Mouse (Mus musculus) activated CD4-positive, CD25-positive, alpha-beta regulatory T cell, adult 4 months (primary cell): ENCODE measurements around the gene Reep3. TPM values are rescaled to one million over a fixed set of nuclear protein-coding genes. Genes with fewer than 3 reads are reported as not detected.

Source experiments
- ATAC-seq: one replicate; pipeline ENCODE4 v1.8.0; 2017
- polyA plus RNA-seq, 2 experiments: library from polyadenylated mRNA; unstranded; fragments of 100-300 nt; shearing (Covaris generic); gene quantifications; one replicate each; pipeline ENCODE4 v1.2.1; 2017

The Reep3 gene
- polyA plus RNA-seq, 2 experiments from 2014 or later, result 20.3 to 21.1 TPM

- no peak for ATAC-seq
These were observed 15.3 kb downstream of the Reep3 start for GRCm38 (mm10) chr10:67081206-67082007.

- no peak for ATAC-seq
These were observed 17.7 kb downstream of the Reep3 start for GRCm38 (mm10) chr10:67079030-67079429.

GRCm38 (mm10) chr10:67075931-67076878 is 20.5 kb downstream of the Reep3 start:
- no peak for ATAC-seq

GRCm38 (mm10) chr10:67073577-67073976 is 23.2 kb downstream of the Reep3 start:
- ATAC-seq, result no peak

GRCm38 (mm10) chr10:67072600-67072999 is 24.1 kb downstream of the Reep3 start:
- no peak for ATAC-seq

DNA sequence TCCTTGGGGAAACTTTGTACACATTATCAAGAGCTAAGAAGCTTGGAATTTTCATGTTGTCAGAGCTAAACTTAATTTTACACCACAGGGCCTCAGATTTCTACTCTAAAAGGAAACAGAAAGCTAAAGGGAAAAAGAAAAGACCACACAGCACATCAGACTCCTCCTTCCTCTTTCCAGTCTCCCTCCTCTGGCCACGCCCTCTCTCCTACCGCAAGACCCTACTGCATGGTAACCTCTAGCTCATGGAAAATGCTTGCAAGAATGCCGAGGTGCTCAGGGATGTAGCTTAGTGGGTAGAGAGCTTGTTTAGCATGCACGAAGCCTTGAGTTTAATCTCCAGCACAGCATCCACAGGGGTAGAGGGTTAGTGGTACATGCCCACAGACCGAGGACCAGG is 24.9 kb downstream of the Reep3 start:
- ATAC-seq, result peak; percentile 67

DNA sequence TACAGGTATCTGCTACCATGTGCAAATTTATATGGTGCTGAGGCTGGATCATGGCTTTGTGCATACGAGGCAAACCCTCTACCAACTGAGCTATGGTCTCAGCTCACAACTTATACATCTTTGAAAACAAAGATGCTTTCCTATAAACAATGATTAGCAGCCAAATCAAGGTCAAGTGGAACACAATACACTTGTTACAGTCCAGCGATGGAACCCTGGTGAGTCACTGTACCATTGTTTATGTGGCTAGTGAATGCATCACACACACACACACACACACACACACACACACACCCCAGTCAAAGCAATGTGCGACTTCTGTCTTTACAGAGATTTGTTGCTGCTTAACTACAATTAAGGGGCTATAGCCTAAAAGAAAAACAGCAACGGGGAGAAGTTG is 25.4 kb downstream of the Reep3 start:
- no peak for ATAC-seq

GRCm38 (mm10) chr10:67069013-67069412 is 27.7 kb downstream of the Reep3 start:
- peak; percentile 51 for ATAC-seq

DNA sequence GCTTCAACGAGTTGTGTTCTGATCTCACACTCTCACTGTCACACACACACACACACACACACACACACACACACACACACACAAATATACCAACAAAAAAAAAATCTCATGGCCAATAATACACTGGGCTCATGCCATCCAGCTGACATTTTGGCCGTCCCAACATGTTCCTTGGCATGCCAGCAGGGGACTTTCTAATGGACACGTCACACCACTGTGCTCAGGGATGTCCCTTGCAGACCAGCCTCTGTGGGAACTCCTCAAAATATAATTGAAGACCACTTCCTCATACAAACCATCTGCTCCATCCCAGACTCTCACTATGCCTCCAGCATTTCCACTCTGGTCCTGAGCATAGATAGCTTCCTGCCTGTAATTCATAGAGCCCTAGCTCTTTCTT is 30.3 kb downstream of the Reep3 start:
- no peak for ATAC-seq

- ATAC-seq, result no peak
These were observed 30.8 kb downstream of the Reep3 start for GRCm38 (mm10) chr10:67065927-67066326.

DNA sequence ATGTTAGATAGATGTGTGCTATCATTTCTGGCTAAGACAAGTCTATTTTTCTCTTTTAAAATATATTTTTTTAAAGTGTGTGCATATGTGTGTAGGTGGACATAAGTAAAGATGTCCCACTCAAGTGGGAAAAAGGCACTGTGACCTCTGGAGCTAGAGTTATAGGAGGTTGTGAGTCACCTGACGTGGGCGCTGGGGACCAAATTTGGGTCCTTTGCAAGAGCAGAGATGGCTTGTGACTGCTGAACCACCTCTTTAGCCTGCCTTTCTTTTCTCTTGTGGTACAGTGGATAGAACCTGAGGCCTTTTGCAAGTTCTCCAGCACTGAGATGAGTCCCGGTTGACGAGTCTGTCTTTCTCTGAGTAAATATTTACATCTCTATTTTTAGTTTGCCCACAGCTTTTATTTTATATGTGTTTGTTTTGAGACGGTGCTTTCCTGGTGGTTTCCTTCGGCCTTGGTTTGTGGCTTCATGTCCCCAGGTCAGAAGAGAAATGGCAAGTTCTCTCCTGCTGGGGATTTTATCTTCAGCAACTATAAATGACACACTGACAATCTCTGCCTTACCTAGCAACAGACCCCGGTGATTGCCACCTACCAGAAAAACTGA is 31.4 kb downstream of the Reep3 start:
- ATAC-seq, result peak; percentile 47

- no peak for ATAC-seq
These were observed 34.9 kb downstream of the Reep3 start for GRCm38 (mm10) chr10:67061823-67062222.

DNA sequence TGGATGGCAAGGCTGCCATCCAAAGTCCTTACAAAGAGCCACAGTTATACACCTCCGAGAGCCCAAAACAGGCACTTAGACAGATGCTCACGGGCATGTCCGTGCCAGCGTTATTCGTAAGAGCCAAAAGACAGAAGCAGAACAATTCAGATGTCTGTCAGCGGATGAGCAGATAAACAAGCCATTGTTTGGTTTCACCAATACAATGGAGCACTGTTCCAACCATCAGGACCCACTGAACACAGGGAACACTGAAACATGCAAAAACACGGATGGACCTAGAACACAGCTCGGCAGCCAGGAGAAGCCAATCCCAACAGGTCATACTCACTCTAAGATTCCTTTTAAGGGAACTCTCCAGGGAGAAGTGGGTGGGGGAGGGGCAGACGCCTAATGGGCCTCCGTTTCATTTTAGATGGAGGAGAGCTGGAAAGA is 35.4 kb downstream of the Reep3 start:
- ATAC-seq, result no peak

GRCm38 (mm10) chr10:67058702-67059101 is 38.0 kb downstream of the Reep3 start:
- ATAC-seq, result no peak

- no peak for ATAC-seq
These were observed 38.4 kb downstream of the Reep3 start for GRCm38 (mm10) chr10:67058297-67058696.

DNA sequence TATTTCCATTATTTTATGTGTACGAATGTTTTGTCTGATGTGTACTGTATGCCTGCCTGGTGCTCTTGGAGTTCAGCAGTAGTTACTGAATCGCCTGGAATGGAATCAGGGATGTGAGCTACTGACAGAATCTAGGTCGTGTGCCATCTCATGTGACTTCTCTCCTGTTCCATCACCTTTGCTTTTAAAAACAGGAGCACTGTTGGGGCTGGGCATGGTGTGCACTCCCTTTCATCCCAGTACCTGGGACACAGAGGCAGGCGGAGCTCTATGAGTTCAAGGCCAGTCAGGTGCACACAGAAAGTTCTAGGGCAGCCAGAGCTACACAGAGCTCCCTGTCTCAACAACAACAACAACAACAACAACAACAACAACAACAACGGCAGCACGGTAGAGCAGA is 39.0 kb downstream of the Reep3 start:
- ATAC-seq, result no peak

GRCm38 (mm10) chr10:67057208-67057607 is 39.5 kb downstream of the Reep3 start:
- ATAC-seq, result no peak

DNA sequence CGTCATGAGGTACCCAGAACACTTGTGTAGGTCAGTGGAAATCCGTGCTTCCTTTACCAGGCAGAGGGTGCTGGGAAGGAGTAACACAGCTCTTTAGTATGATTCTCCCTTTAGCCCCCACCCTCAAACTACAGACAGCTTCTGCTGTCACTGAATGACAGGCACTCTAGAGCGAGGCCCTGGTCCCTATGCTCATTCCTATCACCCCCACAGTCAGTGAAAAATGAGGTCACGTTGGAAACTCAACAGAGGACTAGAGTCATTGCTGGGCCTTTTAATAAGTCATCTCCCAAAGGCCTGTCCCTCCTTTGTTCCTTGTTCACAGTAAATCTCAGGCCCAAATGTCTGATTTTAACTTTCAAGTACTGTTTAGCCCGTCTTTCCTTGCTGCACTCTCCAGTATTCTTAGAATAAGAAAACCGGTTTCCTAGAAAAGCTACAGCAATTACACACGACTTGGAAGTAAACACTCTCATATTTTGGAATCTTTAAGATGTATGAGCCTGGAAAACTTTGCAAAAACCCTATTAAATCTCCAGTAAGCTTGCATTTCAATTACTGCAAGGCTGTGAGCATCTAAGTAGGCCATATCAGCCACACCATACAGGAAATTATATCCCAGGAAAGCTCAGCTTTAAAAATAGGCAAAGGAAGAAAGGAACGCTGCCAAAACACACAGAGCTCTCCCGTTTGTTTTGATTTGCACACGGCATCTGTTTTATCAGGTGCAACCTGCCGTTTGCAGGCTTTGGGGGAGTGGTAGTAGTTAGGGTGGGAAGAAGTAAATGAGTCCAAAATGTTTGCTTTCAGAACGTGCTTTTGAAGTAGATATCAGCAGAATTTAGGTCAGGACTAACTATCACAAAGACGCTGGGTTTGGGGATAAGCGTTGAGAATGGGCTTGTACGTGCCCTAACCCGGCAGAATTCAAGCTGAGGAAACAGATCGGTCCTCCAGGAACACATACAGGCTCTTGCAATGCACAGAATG is 40.6 kb downstream of the Reep3 start:
- ATAC-seq, result no peak

GRCm38 (mm10) chr10:67053475-67053874 is 43.3 kb downstream of the Reep3 start:
- no peak for ATAC-seq

DNA sequence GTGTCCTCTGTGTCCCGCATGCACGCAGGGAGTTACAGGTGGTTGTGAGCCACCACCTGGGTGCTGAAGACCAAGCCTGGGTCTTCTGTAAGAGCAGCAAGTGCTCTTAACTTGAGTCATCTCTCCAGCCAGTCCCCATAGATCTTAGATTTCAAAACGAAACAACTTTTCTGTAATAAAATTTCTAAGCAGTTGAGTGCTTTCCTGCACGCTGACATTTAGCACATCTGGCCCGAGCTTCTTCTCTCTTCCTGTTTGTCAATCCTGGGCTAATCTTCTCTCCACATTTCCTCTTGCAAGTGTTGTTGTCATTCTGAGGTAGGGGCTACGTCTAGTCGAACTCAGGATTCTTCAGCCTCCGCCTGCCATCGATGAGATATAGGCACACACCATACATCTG is 44.3 kb downstream of the Reep3 start:
- ATAC-seq, result peak; percentile 61

GRCm38 (mm10) chr10:67051466-67051865 is 45.3 kb downstream of the Reep3 start:
- no peak for ATAC-seq

- no peak for ATAC-seq
These were observed 46.0 kb downstream of the Reep3 start for GRCm38 (mm10) chr10:67050766-67051165.
